Mouse (Mus musculus) CH12.LX (cell line): ENCODE results near the gene Tshz3.

Source experiments
- BHLHE40 ChIP-seq: IDR thresholded peaks from 2 replicates; pipeline ENCODE4 v1.6.1; 2011; ENCODE audit warnings: mild to moderate bottlenecking, low read depth, low read length, improper control_type of control experiment
- E2F4 ChIP-seq: IDR thresholded peaks from 2 replicates; pipeline ENCODE4 v1.6.1; 2011; ENCODE audit warnings: low read depth, low read length, improper control_type of control experiment; ENCODE audit not compliant: insufficient replicate concordance
- EP300 ChIP-seq: IDR thresholded peaks from 2 replicates; pipeline ENCODE4 v1.6.1; 2011; ENCODE audit warnings: low read length, improper control_type of control experiment
- ETS1 ChIP-seq: conservative IDR thresholded peaks from 2 replicates; pipeline ENCODE4 v1.6.1; 2012; ENCODE audit warnings: low read depth, mild to moderate bottlenecking, inconsistent platforms, low read length, improper control_type of control experiment, moderate library complexity
- IRF4 ChIP-seq: IDR thresholded peaks from 2 replicates; pipeline ENCODE4 v1.6.1; 2014; ENCODE audit warnings: low read depth, mild to moderate bottlenecking, inconsistent platforms, low read length, improper control_type of control experiment
- MAX ChIP-seq: IDR thresholded peaks from 2 replicates; pipeline ENCODE4 v1.6.1; 2011; ENCODE audit warnings: low read length, improper control_type of control experiment
- NELFE ChIP-seq: IDR thresholded peaks from 2 replicates; pipeline ENCODE4 v1.6.1; 2011; ENCODE audit warnings: low read depth, low read length, improper control_type of control experiment
- POLR2A ChIP-seq: IDR thresholded peaks from 2 replicates; pipeline ENCODE4 v1.6.1; 2011; ENCODE audit warnings: low read depth, mild to moderate bottlenecking, improper control_type of control experiment, low read length
- SMC3 ChIP-seq: IDR thresholded peaks from 2 replicates; pipeline ENCODE4 v1.6.1; 2011; ENCODE audit warnings: low read depth, low read length, improper control_type of control experiment
- UBTF ChIP-seq: IDR thresholded peaks from 2 replicates; pipeline ENCODE4 v1.6.1; 2012; ENCODE audit warnings: low read depth, mild to moderate bottlenecking, inconsistent platforms, low read length, improper control_type of control experiment, moderate library complexity
- ZC3H11A ChIP-seq: IDR thresholded peaks from 2 replicates; pipeline ENCODE4 v1.6.1; 2012; ENCODE audit warnings: low read depth, mild to moderate bottlenecking, inconsistent platforms, low read length, improper control_type of control experiment

- TF ChIP-seq NELFE (no peak), ETS1 (no peak), POLR2A (no peak), IRF4 (no peak), ZC3H11A (no peak), SMC3 (no peak), E2F4 (no peak), UBTF (no peak), MAX (no peak), EP300 (no peak), BHLHE40 (no peak)
Observed at GRCm38 (mm10) chr7:36697118-36697855, 631 bp upstream of the Tshz3 start.
